Mouse (Mus musculus): ENCODE measurements around the gene Duoxa1.

- TF ChIP-seq POLR2A (IDR thresholded peaks at IDR 0.05; ENCODE audit: borderline replicate concordance, control insufficient read depth, low read depth, low read length) = no peak
- TF ChIP-seq CTCF (IDR thresholded peaks at IDR 0.05; ENCODE audit: control insufficient read depth, insufficient read depth, low read length) = no peak
These were observed 52.8 kb downstream of the Duoxa1 start for GRCm38 (mm10) chr2:122260729-122261128.

Measured in bone marrow, adult 2 months (tissue).